Mouse (Mus musculus) liver, embryonic 12.5 days (tissue): ENCODE data around the gene Bcl2l14. TPM values are rescaled to one million over a fixed set of nuclear protein-coding genes. Genes with fewer than 3 reads are reported as not detected.

Experiments
- ATAC-seq: fragments of 200-750 bp; cut with Nextera tagmentation; 2 replicates; pipeline ENCODE4 v1.8.0; 2017; ENCODE audit warnings: moderate number of reproducible peaks, mild to moderate bottlenecking, moderate library complexity
- H3K27ac ChIP-seq: fragments of 300-500 bp; sonication (generic); 2 replicates; pipeline ENCODE4 v1.5.1; 2016; ENCODE audit warnings: mild to moderate bottlenecking
- H3K27me3 ChIP-seq: fragments of 300-500 bp; sonication (generic); replicated peaks from 2 replicates; pipeline ENCODE4 v1.6.1; 2016; ENCODE audit warnings: mild to moderate bottlenecking, moderate library complexity
- H3K36me3 ChIP-seq: fragments of 300-500 bp; sonication (generic); 2 replicates; pipeline ENCODE4 v1.6.1; 2016; ENCODE audit warnings: mild to moderate bottlenecking, moderate library complexity
- H3K4me1 ChIP-seq: fragments of 300-500 bp; sonication (generic); 2 replicates; pipeline ENCODE4 v1.6.1; 2016
- H3K4me2 ChIP-seq: fragments of 300-500 bp; sonication (generic); 2 replicates; pipeline ENCODE4 v1.6.1; 2016; ENCODE audit warnings: mild to moderate bottlenecking, moderate library complexity
- H3K4me3 ChIP-seq: fragments of 300-500 bp; sonication (generic); 2 replicates; pipeline ENCODE4 v1.5.1; 2016; ENCODE audit warnings: mild to moderate bottlenecking, moderate library complexity
- H3K9ac ChIP-seq: fragments of 300-500 bp; sonication (generic); 2 replicates; pipeline ENCODE4 v1.6.1; 2016; ENCODE audit warnings: mild to moderate bottlenecking, moderate library complexity
- H3K9me3 ChIP-seq: fragments of 300-500 bp; sonication (generic); replicated peaks from 2 replicates; pipeline ENCODE4 v1.6.1; 2016; ENCODE audit warnings: mild to moderate bottlenecking, moderate library complexity
- WGBS: fragments of 180-500 bp; shearing (Covaris S2); methylation state at CpG from one replicate; pipeline ENCODE4 v1.1.7; 2016; ENCODE audit not compliant: insufficient replicate concordance; 5-methylcytosine and 5-hydroxymethylcytosine counted together
- polyA plus RNA-seq: library from polyadenylated mRNA; unstranded; fragments of >200 nt; fragmentation: Nextera tagmentation; extraction: Ambion mirVana; gene quantifications from 2 replicates; pipeline ENCODE4 v1.2.1, GENCODE M21; 2016

The Bcl2l14 gene
- polyA plus RNA-seq, 1 experiment from 2014 or later = 0.38 TPM

GRCm38 (mm10) chr6:134450661-134451119 is 54.6 kb downstream of the Bcl2l14 start:
- H3K4me2 ChIP-seq = no peak overlapping the region
- peaks cover 25% of the 10 kb centered on the region for H3K4me1 ChIP-seq
- 63% methylated on average over 14 of the region's 14 CpGs for WGBS
- H3K4me3 ChIP-seq = no peak overlapping the region
- peaks cover 73% of the 10 kb centered on the region for H3K36me3 ChIP-seq
- H3K27ac ChIP-seq = no peak overlapping the region
- H3K27me3 ChIP-seq = no peaks in the 10 kb centered on the region
- H3K9me3 ChIP-seq = no peaks in the 10 kb centered on the region
- no peak overlapping the region for H3K9ac ChIP-seq
- peak; percentile 39; the same call in 1 of the 2 replicates for ATAC-seq

- peak; percentile 87 for ATAC-seq
- 86% methylated on average over 1 of the region's 1 CpGs for WGBS
- H3K4me3 ChIP-seq = no peak overlapping the region
- peaks cover 25% of the 10 kb centered on the region for H3K4me1 ChIP-seq
- no peak overlapping the region for H3K4me2 ChIP-seq
- no peaks in the 10 kb centered on the region for H3K27me3 ChIP-seq
- H3K9me3 ChIP-seq = no peaks in the 10 kb centered on the region
- H3K36me3 ChIP-seq = peaks cover 93% of the 10 kb centered on the region
- no peak overlapping the region for H3K9ac ChIP-seq
- peak overlapping the region; percentile 63 for H3K27ac ChIP-seq
Observed at GRCm38 (mm10) chr6:134454093-134454492, 58.0 kb downstream of the Bcl2l14 start.

- no peak overlapping the region for H3K9ac ChIP-seq
- no peaks in the 10 kb centered on the region for H3K9me3 ChIP-seq
- no peaks in the 10 kb centered on the region for H3K27me3 ChIP-seq
- no peak overlapping the region for H3K4me2 ChIP-seq
- H3K27ac ChIP-seq = no peak overlapping the region
- no peak overlapping the region for H3K4me3 ChIP-seq
- no peak for ATAC-seq
- WGBS = 74% methylated on average over 1 of the region's 1 CpGs
- peaks cover 18% of the 10 kb centered on the region for H3K4me1 ChIP-seq
- H3K36me3 ChIP-seq = peaks cover 89% of the 10 kb centered on the region
Observed at GRCm38 (mm10) chr6:134458376-134458775, 62.3 kb downstream of the Bcl2l14 start.

GRCm38 (mm10) chr6:134461175-134461574 is 65.1 kb downstream of the Bcl2l14 start:
- no peak for ATAC-seq
- Histone ChIP-seq H3K4me1 (no peaks in the 10 kb centered on the region), H3K4me2 (no peak overlapping the region), H3K4me3 (no peak overlapping the region), H3K9ac (no peak overlapping the region), H3K27ac (no peak overlapping the region), H3K27me3 (no peaks in the 10 kb centered on the region), H3K9me3 (no peaks in the 10 kb centered on the region), H3K36me3 (peaks cover 89% of the 10 kb centered on the region)
- WGBS = 83% methylated on average over 6 of the region's 6 CpGs

- no peak overlapping the region for H3K4me2 ChIP-seq
- peaks cover 9% of the 10 kb centered on the region for H3K4me1 ChIP-seq
- peaks cover 76% of the 10 kb centered on the region for H3K36me3 ChIP-seq
- no peak overlapping the region for H3K4me3 ChIP-seq
- H3K9ac ChIP-seq = no peak overlapping the region
- H3K27ac ChIP-seq = no peak overlapping the region
- ATAC-seq = no peak
- H3K27me3 ChIP-seq = no peaks in the 10 kb centered on the region
- 89% methylated on average over 10 of the region's 10 CpGs for WGBS
- H3K9me3 ChIP-seq = no peaks in the 10 kb centered on the region
Observed at GRCm38 (mm10) chr6:134466671-134467229, 70.6 kb downstream of the Bcl2l14 start.

- Histone ChIP-seq H3K9me3 (no peaks in the 10 kb centered on the region), H3K27me3 (no peaks in the 10 kb centered on the region), H3K9ac (no peak overlapping the region), H3K27ac (no peak overlapping the region), H3K4me1 (peaks cover 9% of the 10 kb centered on the region), H3K4me2 (no peak overlapping the region), H3K4me3 (no peak overlapping the region), H3K36me3 (peaks cover 58% of the 10 kb centered on the region)
- 81% methylated on average over 2 of the region's 2 CpGs for WGBS
- no peak for ATAC-seq
Observed at GRCm38 (mm10) chr6:134469297-134469696, 73.2 kb downstream of the Bcl2l14 start.

- no peaks in the 10 kb centered on the region for H3K27me3 ChIP-seq
- peaks cover 51% of the 10 kb centered on the region for H3K36me3 ChIP-seq
- no peaks in the 10 kb centered on the region for H3K9me3 ChIP-seq
- no peak overlapping the region for H3K9ac ChIP-seq
- no peak overlapping the region for H3K27ac ChIP-seq
- 56% methylated on average over 14 of the region's 14 CpGs for WGBS
- ATAC-seq = peak; percentile 75
- H3K4me3 ChIP-seq = no peak overlapping the region
- H3K4me2 ChIP-seq = no peak overlapping the region
- peaks cover 9% of the 10 kb centered on the region for H3K4me1 ChIP-seq
Observed at GRCm38 (mm10) chr6:134470857-134471256, 74.7 kb downstream of the Bcl2l14 start.

- H3K4me3 ChIP-seq = no peak overlapping the region
- H3K4me2 ChIP-seq = no peak overlapping the region
- H3K27ac ChIP-seq = no peak overlapping the region
- no peak for ATAC-seq
- no peaks in the 10 kb centered on the region for H3K27me3 ChIP-seq
- no peaks in the 10 kb centered on the region for H3K9me3 ChIP-seq
- 83% methylated on average over 7 of the region's 7 CpGs for WGBS
- peaks cover 9% of the 10 kb centered on the region for H3K4me1 ChIP-seq
- peaks cover 48% of the 10 kb centered on the region for H3K36me3 ChIP-seq
- H3K9ac ChIP-seq = no peak overlapping the region
Observed at GRCm38 (mm10) chr6:134473143-134473561, 77.0 kb downstream of the Bcl2l14 start.

- H3K4me2 ChIP-seq = no peak overlapping the region
- H3K4me1 ChIP-seq = no peaks in the 10 kb centered on the region
- no peaks in the 10 kb centered on the region for H3K27me3 ChIP-seq
- H3K27ac ChIP-seq = no peak overlapping the region
- ATAC-seq = no peak
- WGBS = 92% methylated on average over 10 of the region's 10 CpGs
- no peak overlapping the region for H3K9ac ChIP-seq
- H3K9me3 ChIP-seq = no peaks in the 10 kb centered on the region
- H3K4me3 ChIP-seq = no peak overlapping the region
- H3K36me3 ChIP-seq = peaks cover 63% of the 10 kb centered on the region
Observed at GRCm38 (mm10) chr6:134479481-134479880, 83.4 kb downstream of the Bcl2l14 start.

GRCm38 (mm10) chr6:134486318-134486717 is 90.2 kb downstream of the Bcl2l14 start:
- peaks cover 35% of the 10 kb centered on the region for H3K36me3 ChIP-seq
- H3K4me1 ChIP-seq = no peaks in the 10 kb centered on the region
- H3K9ac ChIP-seq = no peak overlapping the region
- no peaks in the 10 kb centered on the region for H3K9me3 ChIP-seq
- ATAC-seq = 0 out of 2 replicates have a peak, but pooled peaks have one; percentile 35
- H3K4me2 ChIP-seq = no peak overlapping the region
- 84% methylated on average over 9 of the region's 9 CpGs for WGBS
- no peak overlapping the region for H3K27ac ChIP-seq
- no peak overlapping the region for H3K4me3 ChIP-seq
- no peaks in the 10 kb centered on the region for H3K27me3 ChIP-seq

Other genes starting within 250 kb of the Bcl2l14 start
- 12.6 and 13.1 TPM in 2 replicates for gene Lrp6, start 170.6 kb downstream of the Bcl2l14 start, polyA plus RNA-seq
- gene Mansc1, start 236.2 kb downstream of the Bcl2l14 start, polyA plus RNA-seq = 0.74 and 0.85 TPM in 2 replicates
- gene Borcs5, start 243.2 kb downstream of the Bcl2l14 start, polyA plus RNA-seq = 13.5 and 14.1 TPM in 2 replicates